ENCODE assay signal across 8 mouse cellular contexts in genomic region chr13:23990928-23991327, GRCm38 (mm10). TPM values are rescaled to one million over a fixed set of nuclear protein-coding genes. Genes with fewer than 3 reads are reported as not detected.
DNase-seq lines count a peak whose midpoint lies in the region; ATAC-seq and TF ChIP-seq lines count a peak whose summit lies in the region.

Scgn (minus strand) TSS chr13:23991214.

- DNase-seq in spleen, postnatal 10 days (ENCODE audit: low spot score in 2 of 2) = peak; percentile 5 to 64
- DNase-seq in spleen, adult 12 weeks (ENCODE audit: low spot score) = no peak
- DNase-seq in heart, postnatal 0 days (ENCODE audit: low spot score) = peak; percentile 72
- peak; percentile 87 for DNase-seq in kidney, postnatal 10 days
- DNase-seq in mesoderm, embryonic 11.5 days (ENCODE audit: low read depth, low spot score) = peak; percentile 87

- ATAC-seq in common myeloid progenitor, adult 5-6 weeks (replicated peaks; ENCODE audit: low read depth, poor library complexity, severe bottlenecking) = peak; percentile 87
- ATAC-seq in heart, postnatal 0 days (ENCODE audit: insufficient read depth, low read depth) = no peak
- peak; percentile 31; the same call in 1 of the 2 replicates for ATAC-seq in stomach, embryonic 15.5 days (ENCODE audit: insufficient read depth, low FRiP score, low read depth)
- no peak for ATAC-seq in monocyte, adult 5-6 weeks (replicated peaks; ENCODE audit: insufficient number of reproducible peaks, low FRiP score, low TSS enrichment, poor library complexity, severe bottlenecking)

- under 1% methylated on average over 20 of the region's 20 CpGs for WGBS in heart, postnatal 0 days
- 1% methylated on average over 20 of the region's 20 CpGs for WGBS in stomach, embryonic 15.5 days

- no peaks in the 10 kb centered on the region for H3K9me3 ChIP-seq in heart, postnatal 0 days (replicated peaks; ENCODE audit: control insufficient read depth, low read length)
- no peaks in the 10 kb centered on the region for H3K9me3 ChIP-seq in stomach, embryonic 15.5 days

- no peak within 1 kb of the TSS for H3K4me3 ChIP-seq in heart, postnatal 0 days (ENCODE audit: low read depth, low read length)
- no peak within 1 kb of the TSS for H3K4me3 ChIP-seq in stomach, embryonic 15.5 days (replicated peaks)

- no peak within 1 kb of the TSS for H3K27ac ChIP-seq in heart, postnatal 0 days (ENCODE audit: low read depth)
- no peak within 1 kb of the TSS for H3K27ac ChIP-seq in stomach, embryonic 15.5 days

- no peaks in the 10 kb centered on the region for H3K36me3 ChIP-seq in heart, postnatal 0 days (replicated peaks; ENCODE audit: control insufficient read depth, insufficient read depth, low read length)
- no peaks in the 10 kb centered on the region for H3K36me3 ChIP-seq in stomach, embryonic 15.5 days

- TF ChIP-seq EP300 in heart, postnatal 0 days (IDR thresholded peaks at IDR 0.05; ENCODE audit: low read depth) = no peak

- H3K27me3 ChIP-seq in heart, postnatal 0 days (ENCODE audit: control insufficient read depth, insufficient read depth, low read length) = peaks cover 25% of the 10 kb centered on the region
- peaks cover 8% of the 10 kb centered on the region for H3K27me3 ChIP-seq in stomach, embryonic 15.5 days (replicated peaks)

- TF ChIP-seq CTCF in heart, postnatal 0 days (IDR thresholded peaks at IDR 0.05; ENCODE audit: low read depth) = no peak

- no peaks in the 10 kb centered on the region for H3K4me1 ChIP-seq in heart, postnatal 0 days (ENCODE audit: control insufficient read depth, insufficient read depth)
- H3K4me1 ChIP-seq in stomach, embryonic 15.5 days = no peaks in the 10 kb centered on the region

- H3K9ac ChIP-seq in heart, postnatal 0 days (replicated peaks; ENCODE audit: low read depth, low read length) = no peak within 1 kb of the TSS
- H3K9ac ChIP-seq in stomach, embryonic 15.5 days = no peak within 1 kb of the TSS

- no peak within 1 kb of the TSS for H3K4me2 ChIP-seq in heart, postnatal 0 days (ENCODE audit: low read depth, low read length)
- H3K4me2 ChIP-seq in stomach, embryonic 15.5 days = 0 out of 2 replicates have a peak within 1 kb of the TSS, but pooled peaks have one; percentile 8

RNA-seq across cellular contexts. Expression of gene Scgn, which starts in this region (rescaled TPM):
- not detected in 2 replicates for total RNA-seq in common myeloid progenitor, adult 5-6 weeks (2017)
- not detected in 2 replicates for total RNA-seq in heart, postnatal 0 days (2014; rRNA removed; ENCODE audit: low replicate concordance)
- polyA plus RNA-seq in heart, postnatal 0 days (2015; fragmentation: Nextera tagmentation; extraction: Ambion mirVana) = not detected in 2 replicates
- 5.0 and 6.4 TPM in 2 replicates for polyA plus RNA-seq in stomach, embryonic 15.5 days (2015; fragmentation: Nextera tagmentation; extraction: Ambion mirVana)
- total RNA-seq in monocyte, adult 5-6 weeks (2017) = not detected in 3 replicates

Comparison
In these comparisons a context has a peak if more than half of its experiments do, and no peak if none do; other contexts are left out.
1. Peak in ATAC-seq in common myeloid progenitor, adult 5-6 weeks; RNA of the gene not detected or under 1 TPM.
2. Peak in DNase-seq in heart, postnatal 0 days; RNA of the gene not detected or under 1 TPM.